Mouse (Mus musculus) lung, adult 2 months (tissue): ENCODE results near the gene Ralgapa1.

Experiments used
- CTCF ChIP-seq: fragments of 200-500 bp; IDR thresholded peaks from 2 replicates; pipeline ENCODE4 v1.5.1; 2011; ENCODE audit warnings: mild to moderate bottlenecking, low read length, control low read depth; ENCODE audit not compliant: insufficient read depth
- POLR2A ChIP-seq: fragments of 200-500 bp; IDR thresholded peaks from 2 replicates; pipeline ENCODE4 v1.6.1; 2011; ENCODE audit warnings: low read depth, mild to moderate bottlenecking, control low read depth, low read length, borderline replicate concordance; ENCODE audit errors: extremely low read depth

DNA sequence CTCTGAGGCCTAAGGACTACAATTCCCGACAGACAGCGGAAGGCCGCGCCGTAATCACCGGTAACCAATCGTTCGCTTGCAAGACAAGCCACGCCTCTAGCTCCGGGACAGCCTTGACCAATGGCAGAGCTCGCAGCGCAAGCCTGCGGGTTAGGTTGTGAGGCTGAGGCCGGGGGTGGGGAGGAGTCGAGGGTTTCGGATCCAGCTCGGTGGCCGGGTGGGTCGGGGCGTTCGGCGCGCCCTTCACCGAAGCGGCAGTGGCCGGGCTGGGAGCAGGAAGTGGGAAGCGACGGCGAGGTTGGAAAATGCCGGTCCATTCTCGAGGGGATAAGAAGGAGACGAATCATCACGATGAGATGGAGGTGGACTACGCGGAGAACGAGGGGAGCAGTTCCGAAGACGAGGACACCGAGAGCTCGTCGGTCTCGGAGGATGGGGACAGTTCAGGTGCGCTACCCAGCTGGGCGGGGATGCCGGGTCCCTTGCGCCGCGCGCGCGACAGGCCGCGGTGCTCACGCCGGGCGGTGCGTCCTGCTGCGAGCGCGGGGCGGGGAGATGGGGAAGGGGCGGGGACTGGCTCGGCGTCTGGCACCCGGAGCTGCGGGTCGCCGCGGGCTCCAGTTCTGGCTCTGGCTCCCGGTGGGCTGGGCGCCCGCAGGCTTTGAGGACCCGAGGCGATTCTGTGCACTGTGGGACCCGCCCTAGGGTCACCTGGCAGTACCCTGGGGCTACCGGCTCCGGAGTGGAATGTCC, 15.4 kb upstream of the Ralgapa1 start, which contains the start of gene Brms1l:
- peak; percentile 42; the same call in 1 of the 2 replicates for TF ChIP-seq POLR2A
- no peak for TF ChIP-seq CTCF
